Mouse (Mus musculus) hindbrain, postnatal 0 days (tissue): ENCODE measurements around the gene Chst8. TPM values are rescaled to one million over a fixed set of nuclear protein-coding genes. Genes with fewer than 3 reads are reported as not detected.

Source experiments
- ATAC-seq: fragments of 200-750 bp; cut with Nextera tagmentation; 2 replicates; pipeline ENCODE4 v1.8.0; 2017; ENCODE audit warnings: mild to moderate bottlenecking, moderate TSS enrichment, moderate library complexity
- DNase-seq: peaks from one replicate; pipeline ENCODE4 v3.0.0-alpha.2; 2015; ENCODE audit warnings: low spot score
- H3K27ac ChIP-seq: fragments of 300-500 bp; sonication (generic); 2 replicates; pipeline ENCODE4 v1.5.1; 2014; ENCODE audit warnings: mild to moderate bottlenecking
- H3K27me3 ChIP-seq: fragments of 300-500 bp; sonication (generic); 2 replicates; pipeline ENCODE4 v1.6.1; 2014; ENCODE audit warnings: low read length, mixed read lengths; ENCODE audit not compliant: insufficient read depth
- H3K36me3 ChIP-seq: fragments of 300-500 bp; sonication (generic); 2 replicates; pipeline ENCODE4 v1.6.1; 2014; ENCODE audit warnings: low read length, mixed read lengths; ENCODE audit not compliant: insufficient read depth
- H3K4me1 ChIP-seq: fragments of 300-500 bp; sonication (generic); 2 replicates; pipeline ENCODE4 v1.6.1; 2014; ENCODE audit warnings: antibody characterized with exemption, low read length, mixed read lengths; ENCODE audit not compliant: insufficient read depth
- H3K4me2 ChIP-seq: fragments of 300-500 bp; sonication (generic); 2 replicates; pipeline ENCODE4 v1.6.1; 2014; ENCODE audit warnings: low read depth, mild to moderate bottlenecking, low read length, moderate library complexity, mixed read lengths
- H3K4me3 ChIP-seq: fragments of 300-500 bp; sonication (generic); 2 replicates; pipeline ENCODE4 v1.5.1; 2014; ENCODE audit warnings: low read length
- H3K9ac ChIP-seq: fragments of 300-500 bp; sonication (generic); replicated peaks from 2 replicates; pipeline ENCODE4 v1.6.1; 2014; ENCODE audit warnings: mild to moderate bottlenecking, low read length, moderate library complexity, mixed read lengths
- H3K9me3 ChIP-seq: fragments of 300-500 bp; sonication (generic); 2 replicates; pipeline ENCODE4 v1.6.1; 2016; ENCODE audit warnings: low read length, mixed read lengths
- CTCF ChIP-seq: IDR thresholded peaks from 2 replicates; pipeline ENCODE4 v1.5.1; 2016; ENCODE audit warnings: antibody characterized with exemption, control low read depth, low read depth
- WGBS: fragments of 180-500 bp; shearing (Covaris S2); extraction: QIAGEN DNeasy Blood & Tissue Kit; methylation state at CpG from one replicate; pipeline ENCODE4 v1.1.7; 2014; 5-methylcytosine and 5-hydroxymethylcytosine counted together
- polyA plus RNA-seq: library from polyadenylated mRNA; unstranded; fragments of >200 nt; fragmentation: Nextera tagmentation; extraction: Ambion mirVana; gene quantifications from 2 replicates; pipeline ENCODE4 v1.2.1, GENCODE M21; 2015
- total RNA-seq: library from RNA; depleted of rRNA; stranded (reverse); fragments of >200 nt; gene quantifications from 2 replicates; pipeline ENCODE4 v1.2.3, GENCODE M21; 2014

Gene Chst8
- total and polyA plus RNA-seq, 2 experiments from 2014 or later, result 10.0 to 27.8 TPM

DNA sequence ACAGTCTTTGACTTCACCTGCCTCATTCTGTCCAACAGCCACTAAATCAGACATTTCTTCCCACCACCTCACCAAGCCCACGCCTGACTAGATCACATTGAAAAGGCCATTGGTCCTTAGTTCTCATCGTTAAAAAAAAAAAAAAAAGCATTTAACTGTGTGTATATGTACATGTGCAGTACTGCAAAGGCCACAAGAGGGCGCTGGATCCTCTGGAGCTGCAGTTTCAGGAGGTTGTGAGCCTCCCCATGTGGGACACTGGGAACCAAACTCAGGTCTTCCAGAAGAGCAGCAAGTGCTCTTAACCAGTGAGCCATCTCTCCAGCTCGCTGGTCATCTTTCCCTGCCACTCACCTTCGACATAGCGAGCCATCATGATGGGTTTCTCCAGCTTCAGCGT, 22.1 kb downstream of the Chst8 start:
- H3K4me3 ChIP-seq, result no peak overlapping the region
- no peak for DNase-seq
- H3K36me3 ChIP-seq, result no peaks in the 10 kb centered on the region
- WGBS, result 77% methylated on average over 7 of the region's 7 CpGs
- peak; percentile 45 for TF ChIP-seq CTCF
- H3K9ac ChIP-seq, result no peak overlapping the region
- no peak overlapping the region for H3K27ac ChIP-seq
- no peak for ATAC-seq
- no peaks in the 10 kb centered on the region for H3K27me3 ChIP-seq
- H3K4me1 ChIP-seq, result no peaks in the 10 kb centered on the region
- H3K9me3 ChIP-seq, result no peaks in the 10 kb centered on the region
- H3K4me2 ChIP-seq, result no peak overlapping the region

DNA sequence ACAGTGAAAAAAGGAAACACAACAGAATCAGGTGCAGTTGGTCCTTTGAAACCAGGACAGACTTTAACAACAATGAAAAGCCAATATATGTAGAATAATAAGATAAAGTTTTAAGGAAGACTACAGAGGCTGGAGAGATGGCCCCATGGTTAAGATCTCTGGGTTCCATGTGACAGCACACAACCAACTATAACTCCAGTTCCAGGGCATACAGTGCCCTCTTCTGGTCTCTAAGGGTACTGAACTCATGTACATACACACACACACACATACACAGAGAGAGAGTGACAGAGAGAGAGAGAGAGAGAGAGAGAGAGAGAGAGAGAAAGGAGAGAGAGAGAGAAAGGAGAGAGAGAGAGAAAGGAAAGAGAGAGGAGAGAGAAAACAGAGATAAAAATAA, 25.3 kb downstream of the Chst8 start:
- Histone ChIP-seq H3K9me3 (no peaks in the 10 kb centered on the region), H3K4me2 (no peak overlapping the region), H3K9ac (no peak overlapping the region), H3K27me3 (no peaks in the 10 kb centered on the region), H3K36me3 (no peaks in the 10 kb centered on the region), H3K27ac (no peak overlapping the region), H3K4me1 (no peaks in the 10 kb centered on the region), H3K4me3 (no peak overlapping the region)
- peak; percentile 21; the same call in 1 of the 2 replicates for TF ChIP-seq CTCF
- DNase-seq (no peak), ATAC-seq (no peak)

DNA sequence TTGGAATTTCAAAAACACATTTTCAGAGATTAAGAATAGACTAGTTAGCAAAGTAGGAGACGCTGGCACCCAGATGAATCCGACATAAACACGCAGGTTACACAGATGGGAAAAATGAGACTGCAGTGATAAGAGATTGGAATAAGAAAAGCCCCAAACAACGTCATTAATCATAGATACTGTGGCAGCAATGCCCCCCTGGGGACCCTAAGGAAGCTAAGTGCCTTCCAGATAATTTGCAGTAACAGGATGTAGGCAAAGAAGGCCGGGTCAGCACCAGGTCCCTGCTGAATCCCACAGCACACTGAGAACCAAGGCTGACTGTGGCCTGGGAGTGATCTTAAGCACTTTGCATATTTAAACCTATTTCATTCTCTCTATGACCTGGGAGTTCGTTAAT, 27.5 kb downstream of the Chst8 start:
- Histone ChIP-seq H3K27ac (no peak overlapping the region), H3K4me1 (no peaks in the 10 kb centered on the region), H3K9ac (no peak overlapping the region), H3K4me3 (no peak overlapping the region), H3K27me3 (no peaks in the 10 kb centered on the region), H3K9me3 (0 out of 2 replicates have a peak, but pooled peaks cover 3% of the 10 kb centered on the region), H3K36me3 (no peaks in the 10 kb centered on the region), H3K4me2 (no peak overlapping the region)
- ATAC-seq (no peak), DNase-seq (no peak)
- no peak for TF ChIP-seq CTCF
- 57% methylated on average over 6 of the region's 6 CpGs for WGBS

GRCm38 (mm10) chr7:34784469-34784868, 28.0 kb downstream of the Chst8 start:
- H3K4me2 ChIP-seq, result no peak overlapping the region
- TF ChIP-seq CTCF, result no peak
- WGBS, result 63% methylated on average over 9 of the region's 9 CpGs
- no peak overlapping the region for H3K4me3 ChIP-seq
- H3K9me3 ChIP-seq, result 0 out of 2 replicates have a peak, but pooled peaks cover 3% of the 10 kb centered on the region
- no peaks in the 10 kb centered on the region for H3K27me3 ChIP-seq
- H3K4me1 ChIP-seq, result no peaks in the 10 kb centered on the region
- ATAC-seq (no peak), DNase-seq (no peak)
- H3K36me3 ChIP-seq, result no peaks in the 10 kb centered on the region
- no peak overlapping the region for H3K27ac ChIP-seq
- no peak overlapping the region for H3K9ac ChIP-seq

GRCm38 (mm10) chr7:34781988-34782387, 30.5 kb downstream of the Chst8 start:
- DNase-seq, result no peak
- no peak overlapping the region for H3K4me2 ChIP-seq
- H3K9me3 ChIP-seq, result 0 out of 2 replicates have a peak, but pooled peaks cover 3% of the 10 kb centered on the region
- peak; percentile 48 for TF ChIP-seq CTCF
- no peak overlapping the region for H3K27ac ChIP-seq
- H3K27me3 ChIP-seq, result no peaks in the 10 kb centered on the region
- no peaks in the 10 kb centered on the region for H3K4me1 ChIP-seq
- ATAC-seq, result no peak
- no peak overlapping the region for H3K9ac ChIP-seq
- no peaks in the 10 kb centered on the region for H3K36me3 ChIP-seq
- no peak overlapping the region for H3K4me3 ChIP-seq

- no peak for ATAC-seq
- TF ChIP-seq CTCF, result peak; percentile 33; the same call in 1 of the 2 replicates
- Histone ChIP-seq H3K27me3 (no peaks in the 10 kb centered on the region), H3K4me2 (no peak overlapping the region), H3K4me1 (no peaks in the 10 kb centered on the region), H3K9ac (no peak overlapping the region), H3K4me3 (no peak overlapping the region), H3K9me3 (0 out of 2 replicates have a peak, but pooled peaks cover 3% of the 10 kb centered on the region), H3K36me3 (no peaks in the 10 kb centered on the region), H3K27ac (no peak overlapping the region)
- DNase-seq, result no peak
- 96% methylated on average over 2 of the region's 2 CpGs for WGBS
These were observed 31.3 kb downstream of the Chst8 start for GRCm38 (mm10) chr7:34781217-34781616.

GRCm38 (mm10) chr7:34778426-34778825, 34.1 kb downstream of the Chst8 start:
- ATAC-seq (peak; percentile 39; the same call in 1 of the 2 replicates), DNase-seq (peak; percentile 59)
- no peak for TF ChIP-seq CTCF
- Histone ChIP-seq H3K4me1 (peaks cover 9% of the 10 kb centered on the region), H3K9me3 (0 out of 2 replicates have a peak, but pooled peaks cover 3% of the 10 kb centered on the region), H3K27me3 (no peaks in the 10 kb centered on the region), H3K4me2 (no peak overlapping the region), H3K27ac (no peak overlapping the region; the same call in 1 of the 2 replicates), H3K4me3 (no peak overlapping the region), H3K9ac (no peak overlapping the region), H3K36me3 (no peaks in the 10 kb centered on the region)
- 8% methylated on average over 9 of the region's 9 CpGs for WGBS
